Mouse (Mus musculus): ENCODE measurements around the gene Rorb. TPM values are rescaled to one million over a fixed set of nuclear protein-coding genes. Genes with fewer than 3 reads are reported as not detected.

Gene Rorb
- polyA plus RNA-seq (2015; fragmentation: Illumina TruSeq; extraction: RNeasy Lipid Tissue Mini Kit (QIAGEN cat#74804); ENCODE audit: insufficient read depth, low read depth, low replicate concordance) = not detected

DNA sequence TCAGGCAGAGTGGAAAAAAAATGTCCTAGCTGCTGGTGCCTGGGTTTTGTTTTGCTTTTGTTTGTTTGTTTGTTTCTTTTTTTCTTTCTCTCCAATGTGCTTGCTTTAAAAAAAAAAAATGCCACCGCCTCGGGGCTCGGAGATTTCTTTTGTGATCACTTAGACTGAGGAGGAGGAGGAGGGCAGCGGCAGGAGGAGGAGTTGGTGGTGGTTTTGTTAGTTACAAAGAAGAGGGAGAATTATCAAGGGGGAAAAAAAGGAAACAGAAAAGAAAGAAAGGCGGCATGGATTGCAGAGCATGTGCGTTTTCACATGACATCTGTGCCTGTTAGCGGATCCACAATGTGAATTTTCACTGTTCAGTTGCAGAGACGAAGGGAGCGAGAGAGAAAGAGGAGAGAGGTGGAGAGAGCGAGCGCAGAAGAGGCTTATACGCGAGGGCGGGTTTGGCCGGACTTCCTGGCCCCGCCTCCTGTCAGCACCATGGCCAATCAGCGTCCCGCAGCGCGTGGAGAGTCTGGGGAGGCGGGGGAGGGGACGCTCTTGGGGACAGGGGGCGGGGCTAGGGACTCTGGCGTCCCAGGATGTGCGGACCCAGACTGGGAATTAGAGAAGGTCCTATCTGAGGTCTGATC, at the start of gene Rorb:
Gene Rorb (minus strand): TSS at position 404 of the 635 bp plus-strand sequence.

